Mouse (Mus musculus) frontal cortex, postnatal 36 days (tissue): Measurements from ENCODE around the gene Eif3d.

Experiments
- DNase-seq, 2 experiments: peaks; one replicate each; pipeline ENCODE4 v3.0.0; 2022; ENCODE audit warnings: low spot score in 2 of 2

Eif3d gene

DNA sequence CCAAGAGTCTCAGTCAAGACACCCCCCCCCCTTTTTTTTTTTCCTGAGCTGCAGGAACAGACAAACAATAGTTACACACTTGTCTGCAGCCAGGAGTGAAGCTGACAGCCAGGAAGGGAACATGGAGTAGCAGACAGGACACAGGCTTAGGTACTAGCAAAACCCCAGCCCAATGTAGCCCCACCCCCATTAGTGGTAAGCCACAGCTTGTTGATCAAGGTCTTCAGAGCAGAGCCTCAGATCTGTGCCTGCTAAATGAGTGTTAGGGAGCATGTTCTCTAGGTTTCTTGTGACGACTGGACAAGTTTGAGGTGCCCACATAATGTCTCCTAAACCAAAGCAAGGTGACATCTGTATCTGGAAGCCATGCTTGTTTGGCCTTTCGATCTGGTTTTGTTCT is 16.3 kb downstream of the Eif3d start:
- no peak for DNase-seq

- no peak for DNase-seq
Measured at GRCm38 (mm10) chr15:77952921-77953320, 17.7 kb downstream of the Eif3d start.

DNA sequence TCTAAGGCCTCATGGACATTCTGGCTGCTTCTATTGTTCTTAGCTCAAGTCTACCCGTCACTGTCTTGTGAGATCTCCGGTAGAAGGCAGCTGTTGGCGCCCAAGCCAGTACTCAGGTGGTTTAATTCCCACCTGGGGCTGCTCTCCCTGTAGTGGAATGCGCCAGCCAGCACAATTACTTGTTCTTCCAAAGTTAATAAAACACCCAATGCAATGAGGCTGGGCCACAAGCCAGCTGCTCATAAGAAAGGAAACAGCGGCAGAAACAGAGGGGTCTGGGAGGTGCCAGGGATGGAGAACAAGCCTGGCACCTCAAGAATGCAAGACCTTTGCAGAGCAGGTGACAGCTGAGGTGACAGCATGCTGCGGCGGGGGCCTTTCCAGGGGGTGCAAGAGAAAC is 21.6 kb downstream of the Eif3d start:
- DNase-seq: no peak

DNA sequence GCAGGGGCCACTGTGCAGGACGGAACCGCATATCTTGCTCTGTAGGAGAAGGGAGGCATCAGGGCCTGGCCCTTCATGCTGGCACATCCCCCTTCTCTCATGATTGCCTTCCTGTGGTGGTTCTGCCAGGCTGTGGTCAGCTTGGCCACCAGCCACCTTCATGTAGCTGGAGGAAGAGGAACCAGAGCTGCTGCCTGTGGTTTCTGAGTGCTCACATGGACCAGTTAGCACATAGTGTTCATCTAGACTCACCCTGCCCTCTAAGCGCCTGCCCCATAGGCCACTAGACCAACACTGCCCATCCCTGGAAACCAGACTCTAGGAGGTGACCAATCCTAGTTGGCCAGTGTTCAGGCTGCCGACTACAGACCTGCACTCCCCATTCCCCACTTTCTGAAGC is 24.9 kb downstream of the Eif3d start:
- no peak for DNase-seq

- DNase-seq: no peak
Measured at GRCm38 (mm10) chr15:77941563-77941962, 29.1 kb downstream of the Eif3d start.

DNA sequence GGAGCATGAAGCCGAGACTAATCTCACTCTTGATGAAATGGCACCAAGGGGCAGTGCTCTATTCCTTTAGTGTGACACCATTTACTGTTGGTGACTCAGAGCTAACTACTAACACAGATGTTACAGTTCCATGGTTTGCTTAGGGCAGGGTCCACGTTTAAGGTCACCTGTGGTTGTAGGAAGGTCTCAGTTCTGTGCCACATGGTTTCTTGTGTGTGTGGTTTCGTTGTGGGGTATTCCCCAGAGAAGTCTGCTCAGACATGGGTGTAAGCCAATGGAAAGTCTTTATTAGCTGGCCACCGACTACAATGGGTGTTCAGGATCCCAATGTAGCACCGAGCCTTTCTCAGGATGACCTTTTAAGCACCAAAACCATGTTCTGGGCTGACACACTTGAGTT is 32.1 kb downstream of the Eif3d start:
- DNase-seq: no peak

GRCm38 (mm10) chr15:77935673-77936375 is 34.8 kb downstream of the Eif3d start:
- peak; percentile 36 to 66 for DNase-seq

DNA sequence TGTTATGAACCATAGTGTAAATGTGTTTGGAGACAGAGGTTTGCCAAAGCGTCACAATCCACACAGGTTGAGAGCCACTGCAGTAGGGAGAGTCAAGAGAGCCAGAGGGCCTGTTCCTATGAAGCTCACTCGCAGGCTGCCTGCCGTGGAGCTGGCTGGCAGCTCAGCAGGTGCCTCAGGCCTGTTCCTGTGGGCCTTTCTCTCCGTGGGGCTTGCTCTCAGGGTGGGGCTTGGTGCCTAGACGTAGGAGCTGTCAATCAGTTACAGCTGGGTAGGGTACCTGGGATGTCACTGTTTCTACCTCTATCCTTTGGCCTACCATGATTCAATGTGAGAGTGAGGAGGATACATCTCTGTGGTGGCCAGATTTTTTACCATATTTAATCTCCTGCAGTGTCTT is 35.6 kb downstream of the Eif3d start:
- DNase-seq: no peak

DNA sequence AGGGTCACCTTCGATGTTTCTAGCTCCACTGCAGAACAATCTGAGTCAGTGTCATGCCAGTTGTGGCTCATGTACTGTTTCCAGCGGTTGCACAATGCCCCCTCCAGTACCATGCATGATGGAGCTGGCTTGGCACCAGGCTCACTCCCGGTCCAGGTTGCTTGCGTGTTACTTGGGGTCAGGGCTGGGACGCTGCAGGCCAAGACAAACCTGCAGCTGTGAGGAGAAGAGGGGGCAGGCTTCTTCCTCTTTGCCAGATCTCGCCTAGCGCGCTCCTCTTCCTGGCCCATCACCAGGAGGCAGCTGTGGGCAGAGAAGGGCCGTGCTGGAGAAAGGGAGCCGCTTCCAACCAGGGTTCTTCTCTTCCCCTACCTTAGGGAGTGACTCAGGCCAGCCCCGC is 36.3 kb downstream of the Eif3d start:
- DNase-seq: no peak

- DNase-seq: peak; percentile 100
Measured at GRCm38 (mm10) chr15:77933770-77934169, 36.8 kb downstream of the Eif3d start.

- no peak for DNase-seq
Measured at GRCm38 (mm10) chr15:77933222-77933621, 37.4 kb downstream of the Eif3d start.

GRCm38 (mm10) chr15:77931689-77932016 is 39.0 kb downstream of the Eif3d start:
- no peak for DNase-seq

DNA sequence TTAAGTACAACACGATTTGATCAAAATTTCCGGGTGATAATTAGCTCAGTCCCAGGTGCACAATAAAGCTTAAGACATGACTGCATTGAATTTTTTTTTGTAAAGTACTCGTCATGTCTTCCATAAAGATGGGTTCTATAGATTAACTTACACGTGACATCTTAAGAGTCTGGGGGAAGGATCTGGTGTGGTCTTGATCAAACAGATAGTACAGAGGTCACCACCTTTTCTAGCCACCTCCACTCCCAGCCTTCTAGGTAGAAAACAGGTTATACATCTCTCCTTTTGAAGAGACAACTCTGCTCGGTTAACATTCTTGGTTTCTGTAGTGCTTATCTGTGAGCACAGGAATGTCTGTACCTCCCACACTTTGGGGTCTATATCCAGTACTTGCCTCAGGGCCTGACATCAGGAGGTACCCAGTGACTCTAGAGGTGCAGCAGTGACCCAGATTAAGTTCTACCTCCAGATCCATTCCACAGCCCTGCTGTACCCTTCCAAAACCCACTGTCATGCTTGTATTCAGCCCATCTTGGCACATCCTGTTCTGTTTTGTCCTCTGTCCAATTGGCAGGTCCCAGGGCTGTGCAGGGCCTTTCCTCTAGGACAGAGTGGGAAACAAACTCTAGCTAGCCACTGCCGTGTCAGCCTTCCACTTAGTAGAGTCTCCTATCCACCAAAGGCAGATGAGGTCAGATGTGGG is 39.5 kb downstream of the Eif3d start:
- DNase-seq: no peak

GRCm38 (mm10) chr15:77929804-77930203 is 40.8 kb downstream of the Eif3d start:
- DNase-seq: no peak

- peak; percentile 98 for DNase-seq
Measured at GRCm38 (mm10) chr15:77928673-77929331, 41.8 kb downstream of the Eif3d start, which contains the start of gene Txn2. Gene Txn2 (minus strand): TSS chr15:77929006.

- no peak for DNase-seq
Measured at GRCm38 (mm10) chr15:77928091-77928490, 42.5 kb downstream of the Eif3d start.

DNA sequence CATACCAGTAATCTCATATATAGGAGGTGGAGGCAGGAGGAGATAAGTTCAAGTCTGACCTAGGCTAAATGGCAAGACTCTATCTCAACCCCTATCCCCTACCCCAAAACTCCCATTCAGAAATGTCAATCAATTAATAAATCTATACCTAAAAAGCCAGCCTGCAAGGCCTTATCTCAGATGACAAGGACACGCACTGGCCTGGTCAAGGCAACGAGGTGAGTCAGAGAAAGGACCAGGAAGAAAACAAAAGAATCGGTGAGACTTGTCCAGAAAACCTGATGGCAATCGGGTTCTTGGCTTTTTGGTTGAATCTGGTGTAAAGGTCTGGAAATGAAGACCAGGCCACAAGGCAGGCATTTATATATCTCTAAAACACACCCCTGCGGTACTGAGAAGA is 43.7 kb downstream of the Eif3d start:
- no peak for DNase-seq

- no peak for DNase-seq
Measured at GRCm38 (mm10) chr15:77925195-77925594, 45.4 kb downstream of the Eif3d start.

GRCm38 (mm10) chr15:77923267-77924035 is 47.2 kb downstream of the Eif3d start:
- DNase-seq: no peak

- DNase-seq: no peak
Measured at GRCm38 (mm10) chr15:77922710-77923109, 47.9 kb downstream of the Eif3d start.

GRCm38 (mm10) chr15:77921636-77922035 is 49.0 kb downstream of the Eif3d start:
- no peak for DNase-seq
